Mouse (Mus musculus) embryo, embryonic 11.5 days (tissue): ENCODE measurements around the gene Ano8.

Experiments
- DNase-seq: peaks from one replicate; pipeline ENCODE4 v3.0.0-alpha.2; 2012; ENCODE audit warnings: low read depth, low spot score

The Ano8 gene

DNA sequence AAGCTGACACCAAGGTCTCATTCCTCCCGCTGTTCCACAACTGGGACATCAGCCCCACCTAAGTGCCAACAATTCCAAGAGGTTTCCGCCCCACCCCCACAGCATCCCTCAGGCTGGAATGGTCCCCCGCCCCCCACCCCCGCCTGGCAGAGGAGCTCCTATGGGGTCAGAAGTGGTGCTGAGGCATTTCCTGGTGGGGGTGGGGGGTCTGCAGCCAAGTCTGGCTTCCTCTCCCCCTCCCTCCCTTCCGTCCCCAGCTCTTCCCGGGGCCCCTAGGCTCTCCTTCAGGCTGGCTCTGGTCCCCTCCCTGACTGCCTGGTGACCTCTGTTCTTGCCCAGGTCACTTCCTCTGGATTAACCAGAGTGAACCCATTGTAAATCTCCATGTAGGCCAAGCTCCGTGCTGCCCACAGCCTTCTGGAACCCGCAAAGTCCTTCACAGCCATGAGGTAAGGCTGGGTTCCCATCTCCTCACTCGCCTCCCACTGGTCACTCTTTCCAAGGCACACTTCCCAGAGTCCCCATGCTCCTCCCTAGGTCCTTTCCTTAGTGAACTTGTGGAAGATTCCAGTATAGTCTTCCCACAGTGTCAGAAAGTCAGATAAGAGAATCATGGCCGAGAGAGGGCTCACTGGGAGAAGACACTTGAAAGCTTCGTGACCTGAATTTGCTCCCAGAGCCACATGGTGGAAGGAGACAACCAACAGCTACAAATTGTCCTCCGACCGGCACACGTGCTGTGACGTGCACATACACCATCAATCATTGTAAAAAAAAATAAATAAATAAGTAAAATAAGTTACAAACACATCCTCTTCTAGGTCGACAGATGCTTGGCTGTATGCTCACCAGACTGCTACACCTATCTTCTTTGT is 13.3 kb upstream of the Ano8 start:
- DNase-seq: no peak

- DNase-seq: no peak
These were observed 12.2 kb upstream of the Ano8 start for GRCm38 (mm10) chr8:71497881-71498501.

DNA sequence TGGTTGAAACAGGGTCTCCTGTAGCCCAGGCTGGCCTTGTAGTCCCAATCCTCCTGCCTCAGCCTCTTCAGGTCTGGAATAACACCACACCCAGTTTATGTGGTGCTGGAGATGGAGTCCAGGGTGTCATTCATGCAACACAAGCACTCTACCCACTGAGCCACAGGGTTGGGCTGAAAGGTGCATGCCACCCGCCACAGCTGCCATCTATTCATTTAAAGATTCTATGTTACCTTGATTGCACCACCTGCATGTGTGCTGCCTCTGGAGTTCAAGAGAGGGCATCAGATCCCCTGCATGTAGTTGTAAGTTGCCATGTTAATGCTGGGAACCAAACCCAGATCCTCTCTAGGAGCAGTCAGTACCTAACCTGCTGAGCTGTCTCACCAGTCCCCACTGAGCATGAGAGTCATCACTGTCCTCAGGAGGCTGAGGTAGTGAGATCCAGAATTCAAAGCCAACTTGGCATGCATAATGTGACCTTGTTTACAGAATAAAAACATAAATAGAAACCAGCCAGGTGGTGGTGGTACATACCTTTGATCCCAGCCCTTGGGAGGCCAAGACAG is 11.4 kb upstream of the Ano8 start:
- no peak for DNase-seq

DNA sequence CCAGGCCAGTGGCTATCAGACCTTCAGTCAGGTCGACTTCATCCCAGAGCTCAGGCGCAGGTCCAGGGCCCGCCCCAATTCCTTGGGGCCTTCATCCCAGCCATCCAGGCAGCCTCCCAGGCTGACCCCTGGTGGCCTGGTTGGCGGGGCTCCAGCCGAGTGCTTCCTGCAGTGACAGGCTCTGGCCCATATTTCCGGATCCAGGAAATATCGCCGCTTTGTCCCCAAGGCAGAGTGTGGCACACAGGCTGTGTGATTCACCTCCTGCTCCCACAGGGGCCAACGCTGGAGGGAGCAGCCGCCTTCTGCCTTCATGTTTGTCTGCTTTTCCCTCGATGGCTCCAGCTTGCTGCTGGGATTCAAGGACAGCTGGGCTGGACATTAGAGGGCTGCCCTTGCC is 10.7 kb upstream of the Ano8 start:
- DNase-seq: no peak

- no peak for DNase-seq
These were observed 10.0 kb upstream of the Ano8 start for GRCm38 (mm10) chr8:71495811-71496210.

- peak; percentile 66 for DNase-seq
These were observed 9.3 kb upstream of the Ano8 start for GRCm38 (mm10) chr8:71495039-71495438.

DNA sequence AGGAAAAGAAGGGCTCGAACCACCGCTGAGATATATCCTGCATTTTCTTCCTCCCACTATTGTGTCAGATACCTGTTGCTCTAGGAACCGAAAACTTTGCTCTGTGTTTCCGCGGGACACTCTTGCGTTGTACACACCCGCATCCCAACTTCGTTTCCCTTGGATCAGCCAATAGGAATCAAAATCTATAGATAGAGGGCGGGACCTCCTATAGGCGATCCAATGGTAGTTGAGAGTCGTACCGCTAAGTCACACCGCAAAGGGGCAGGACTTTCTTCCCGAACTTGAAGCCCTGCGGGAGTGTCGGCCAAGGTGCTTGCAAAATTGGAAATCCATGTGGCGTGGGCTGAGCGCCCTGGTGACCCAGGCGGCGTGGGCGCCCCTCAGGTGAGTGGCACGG is 2.7 kb upstream of the Ano8 start:
- peak; percentile 89 for DNase-seq

DNA sequence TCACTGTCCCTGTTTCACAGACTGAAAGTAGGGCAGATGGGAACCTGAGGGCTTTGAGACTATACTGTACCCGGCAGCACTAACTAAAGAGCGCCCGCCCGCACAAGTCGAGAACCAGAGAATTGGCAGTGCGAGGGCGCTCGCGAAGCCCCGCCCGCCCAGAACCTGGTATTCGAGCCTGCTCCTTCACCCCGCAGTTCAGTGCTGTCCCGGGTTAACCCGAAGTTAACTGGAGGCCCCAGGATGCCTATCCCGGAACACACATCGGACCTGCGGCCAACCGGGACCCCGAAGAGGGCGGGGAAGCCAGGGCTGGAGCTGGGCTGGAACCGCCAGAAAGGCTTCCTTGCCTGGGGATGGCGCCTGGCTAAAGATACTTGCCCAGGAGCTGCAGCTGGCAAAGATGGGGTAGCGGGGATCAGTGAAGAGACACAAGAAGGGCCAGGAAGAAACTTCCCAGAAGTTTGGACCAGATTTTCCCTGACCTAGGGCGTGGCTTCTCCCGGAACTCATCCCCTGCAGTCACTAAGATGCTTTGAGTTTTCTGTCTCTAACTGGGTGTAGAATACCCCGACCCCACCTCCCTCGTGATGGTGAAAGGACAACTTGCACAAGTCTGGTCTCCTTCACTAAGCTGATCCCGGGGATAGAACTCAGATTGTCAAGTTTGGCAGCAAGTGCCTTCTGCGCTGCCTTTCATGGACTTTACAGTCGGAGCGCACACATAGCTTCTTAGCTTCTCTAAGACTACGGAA is 2.1 kb upstream of the Ano8 start, which contains the start of gene Gtpbp3:
Gene Gtpbp3 (plus strand): TSS at position 413 of the 755 bp plus-strand sequence.
- no peak for DNase-seq

DNA sequence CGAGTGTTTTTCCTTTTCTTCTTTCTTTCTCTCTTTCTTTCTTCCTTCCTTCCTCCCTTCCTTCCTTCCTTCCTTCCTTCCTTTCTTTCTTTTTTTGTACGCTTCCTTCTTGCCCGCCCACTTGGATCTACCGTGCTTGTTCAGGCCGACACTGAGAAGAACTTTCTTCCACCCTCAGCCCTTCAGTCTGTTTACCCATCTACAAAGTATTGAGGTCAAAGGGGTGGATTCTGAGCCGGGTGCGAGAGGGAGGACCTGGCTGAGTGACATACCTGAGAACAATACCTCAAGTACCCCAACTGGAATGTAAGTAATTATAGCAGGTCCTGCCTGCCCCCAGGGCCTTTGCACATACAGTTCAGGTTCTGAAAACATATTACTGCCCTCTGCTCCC is 370 bp upstream of the Ano8 start:
- no peak for DNase-seq

DNA sequence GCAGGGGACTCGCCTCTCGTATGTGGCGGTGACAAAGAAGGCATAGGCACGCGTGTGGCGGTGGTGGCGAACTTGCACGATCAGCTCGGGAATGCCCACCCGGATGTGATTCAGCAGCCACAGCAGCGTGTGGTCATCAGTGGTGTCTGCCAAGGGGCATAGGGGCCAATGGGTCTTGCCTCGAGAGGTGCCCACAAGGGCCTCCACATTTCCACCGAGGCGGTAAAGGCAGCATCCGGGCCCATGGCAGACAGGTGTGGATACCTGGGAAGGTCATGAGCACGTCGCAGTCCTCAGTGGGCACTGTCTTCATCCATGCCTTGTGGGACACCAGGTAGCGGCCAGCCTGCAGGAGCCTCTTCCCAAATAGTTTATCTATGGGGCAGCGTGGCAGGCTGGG is 1.0 kb downstream of the Ano8 start:
- DNase-seq: no peak

DNA sequence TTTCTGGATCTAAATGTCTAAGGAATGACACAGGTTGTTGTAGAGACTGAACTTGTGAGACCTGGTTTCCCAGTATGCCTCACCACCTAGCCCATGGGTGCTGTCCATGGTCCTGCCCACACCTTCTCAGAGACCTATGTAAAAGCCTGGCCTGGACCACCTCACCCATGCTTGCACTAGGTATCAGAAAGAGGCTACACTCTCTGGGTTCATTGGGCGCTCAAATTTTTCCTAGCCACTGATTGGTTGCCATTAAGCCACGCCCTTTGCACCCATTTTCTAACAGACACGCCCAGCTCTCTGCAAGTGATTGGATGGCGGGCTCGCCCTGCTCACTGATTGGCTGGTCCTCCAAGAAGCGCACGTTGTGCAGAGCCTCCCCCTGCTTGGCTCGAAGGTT is 1.8 kb downstream of the Ano8 start:
- DNase-seq: no peak

- no peak for DNase-seq
These were observed 6.8 kb downstream of the Ano8 start for GRCm38 (mm10) chr8:71478943-71479342.

DNA sequence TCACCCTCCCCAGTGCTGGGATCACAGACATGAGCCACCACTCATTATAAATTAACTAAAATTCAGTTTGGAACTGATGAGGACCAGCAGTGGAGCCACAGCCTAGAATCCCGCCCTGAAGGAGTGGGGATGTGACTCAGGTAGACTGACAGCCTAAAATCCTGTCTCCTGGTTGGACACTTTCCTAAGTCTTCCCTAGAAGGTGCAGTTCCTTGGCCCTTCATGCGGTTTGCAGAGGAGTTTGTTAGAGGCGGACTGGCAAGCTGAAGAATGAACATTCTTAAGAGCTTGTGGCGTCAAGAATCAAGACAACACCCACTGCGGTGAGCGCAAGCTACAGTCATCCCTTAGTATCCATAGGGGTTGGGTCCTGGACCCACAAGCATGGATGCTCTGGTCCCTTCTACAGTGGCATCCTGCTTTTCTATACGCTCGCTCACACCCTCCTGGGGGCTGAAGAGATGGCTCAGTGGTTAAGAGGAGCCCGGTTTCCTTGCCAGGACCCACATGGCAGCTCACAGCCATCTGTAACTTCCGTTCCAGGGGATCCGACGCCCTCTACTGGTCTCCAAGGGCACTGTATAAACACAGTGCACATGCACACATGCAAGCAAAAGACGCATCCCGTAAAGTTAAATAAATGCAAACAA is 8.4 kb downstream of the Ano8 start:
- no peak for DNase-seq

GRCm38 (mm10) chr8:71476099-71476940 is 9.4 kb downstream of the Ano8 start:
- no peak for DNase-seq

GRCm38 (mm10) chr8:71475702-71476075 is 10.1 kb downstream of the Ano8 start:
- DNase-seq: no peak

DNA sequence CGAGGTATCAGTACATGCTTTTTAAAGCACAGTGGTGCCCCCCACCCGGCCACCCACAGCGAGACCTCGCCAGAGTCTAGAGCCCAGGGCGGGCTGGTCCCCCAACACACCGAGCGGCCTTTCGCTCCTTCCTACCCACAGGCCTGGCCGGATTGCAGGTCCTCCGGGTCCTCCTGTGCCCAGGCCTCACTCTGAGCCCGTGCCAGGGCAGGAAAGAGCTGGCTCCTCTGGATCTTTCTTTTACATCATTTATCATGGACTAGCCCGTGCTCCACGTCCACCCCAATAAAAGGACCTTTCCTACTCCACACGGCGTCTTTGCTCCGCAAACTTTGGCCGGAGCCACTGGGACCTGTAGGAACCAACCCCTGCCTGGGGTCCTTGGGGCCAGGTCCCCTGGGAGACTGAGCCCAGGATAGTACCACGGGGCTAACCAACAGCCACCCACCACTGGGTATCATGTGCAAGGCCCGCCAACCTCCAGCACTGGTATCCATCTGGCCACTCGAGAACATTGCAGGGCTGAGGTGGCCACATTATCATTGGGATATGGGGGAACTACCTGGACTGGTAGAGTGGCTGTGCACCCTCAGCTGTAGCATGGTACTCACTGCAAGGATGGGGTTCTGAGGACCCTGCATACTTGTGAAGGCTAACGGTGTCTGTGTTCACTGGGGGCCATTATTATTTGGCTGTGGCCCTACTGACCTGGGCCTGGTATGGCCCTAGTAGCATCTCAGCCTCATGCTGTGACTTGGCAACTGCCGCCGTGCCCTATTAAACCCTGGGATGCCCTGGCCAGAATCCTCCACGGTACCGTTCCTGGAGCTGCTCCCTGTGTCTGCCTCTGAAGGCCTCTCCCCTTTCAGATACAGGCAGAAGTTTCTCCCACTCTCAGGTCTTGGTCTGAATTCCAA is 10.7 kb downstream of the Ano8 start:
- DNase-seq: no peak

DNA sequence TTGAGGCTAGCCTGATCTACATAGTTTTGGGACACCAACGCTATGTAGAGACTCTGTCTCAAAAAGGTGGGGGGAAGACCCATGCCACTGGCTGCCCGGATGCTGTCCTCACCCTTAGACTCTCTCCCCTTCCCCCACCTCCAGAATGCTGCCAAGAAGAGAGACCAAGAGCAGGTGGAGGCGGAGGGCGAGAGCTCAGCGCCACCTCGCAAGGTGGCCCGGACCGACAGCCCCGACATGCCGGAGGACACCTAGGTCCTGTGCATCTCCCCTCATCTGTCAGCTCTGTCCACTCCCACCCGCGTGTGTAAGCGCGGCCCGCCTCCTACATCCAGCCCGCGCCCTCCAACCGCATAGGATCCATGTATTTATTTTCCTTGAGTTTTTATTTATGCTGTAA is 11.4 kb downstream of the Ano8 start:
- DNase-seq: no peak

- DNase-seq: no peak
These were observed 13.0 kb downstream of the Ano8 start for GRCm38 (mm10) chr8:71472601-71473386.

DNA sequence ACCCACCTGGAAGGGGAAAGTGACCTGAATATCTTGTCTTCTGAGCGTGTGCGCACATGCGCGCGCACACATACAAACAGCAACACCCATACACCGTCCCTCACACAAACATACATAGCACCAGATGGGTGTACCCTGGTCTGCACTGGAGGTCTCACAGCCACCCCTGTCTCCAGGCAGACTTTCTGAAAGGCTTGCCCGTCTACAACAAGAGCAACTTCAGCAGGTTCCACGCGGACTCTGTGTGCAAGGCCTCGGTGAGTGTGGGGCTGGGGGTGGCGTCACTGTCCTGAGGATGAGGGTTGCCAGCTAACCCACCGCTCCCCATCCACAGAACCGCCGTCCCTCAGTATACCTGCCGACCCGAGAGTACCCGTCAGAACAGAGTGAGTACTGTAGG is 13.9 kb downstream of the Ano8 start:
- no peak for DNase-seq
